Mouse (Mus musculus) embryonic facial prominence, embryonic 14.5 days (tissue): ENCODE results near the gene Gm21904. TPM values are rescaled to one million over a fixed set of nuclear protein-coding genes. Genes with fewer than 3 reads are reported as not detected.
"Not testable (repeated sequence)": the region's sequence is repeated elsewhere in the genome, so short reads cannot be mapped to it uniquely, and the experiment has no call there.

Experiments
- ATAC-seq: fragments of 200-750 bp; cut with Nextera tagmentation; 2 replicates; pipeline ENCODE4 v1.8.0; 2017; ENCODE audit warnings: low read depth, moderate number of reproducible peaks, moderate TSS enrichment
- DNase-seq: peaks from one replicate; pipeline ENCODE4 v3.0.0-alpha.2; 2015; ENCODE audit warnings: low spot score
- H3K27ac ChIP-seq: fragments of 300-500 bp; sonication (generic); replicated peaks from 2 replicates; pipeline ENCODE4 v1.5.1; 2014; ENCODE audit warnings: low read depth, mild to moderate bottlenecking, low read length, moderate library complexity
- H3K27me3 ChIP-seq: fragments of 300-500 bp; sonication (generic); replicated peaks from 2 replicates; pipeline ENCODE4 v1.6.1; 2014; ENCODE audit warnings: low read length; ENCODE audit not compliant: control insufficient read depth, insufficient read depth
- H3K36me3 ChIP-seq: fragments of 300-500 bp; sonication (generic); 2 replicates; pipeline ENCODE4 v1.6.1; 2014; ENCODE audit warnings: low read length, mixed read lengths; ENCODE audit not compliant: control insufficient read depth, insufficient read depth
- H3K4me1 ChIP-seq: fragments of 300-500 bp; sonication (generic); 2 replicates; pipeline ENCODE4 v1.6.1; 2014; ENCODE audit warnings: antibody characterized with exemption, low read length; ENCODE audit not compliant: control insufficient read depth, insufficient read depth
- H3K4me2 ChIP-seq: fragments of 300-500 bp; sonication (generic); 2 replicates; pipeline ENCODE4 v1.6.1; 2014; ENCODE audit warnings: low read depth, mild to moderate bottlenecking, low read length, moderate library complexity, mixed read lengths
- H3K4me3 ChIP-seq: fragments of 300-500 bp; sonication (generic); 2 replicates; pipeline ENCODE4 v1.5.1; 2014; ENCODE audit warnings: low read depth, mild to moderate bottlenecking, low read length
- H3K9ac ChIP-seq: fragments of 300-500 bp; sonication (generic); 2 replicates; pipeline ENCODE4 v1.6.1; 2014; ENCODE audit warnings: low read depth, mild to moderate bottlenecking, low read length, moderate library complexity, mixed read lengths
- H3K9me3 ChIP-seq: fragments of 300-500 bp; sonication (generic); 2 replicates; pipeline ENCODE4 v1.6.1; 2016; ENCODE audit warnings: low read length; ENCODE audit not compliant: control insufficient read depth
- WGBS: fragments of 180-500 bp; shearing (Covaris S2); extraction: QIAGEN DNeasy Blood & Tissue Kit; methylation state at CpG from one replicate; pipeline ENCODE4 v1.1.7; 2014; 5-methylcytosine and 5-hydroxymethylcytosine counted together
- polyA plus RNA-seq: library from polyadenylated mRNA; unstranded; fragments of >200 nt; fragmentation: Nextera tagmentation; extraction: Ambion mirVana; gene quantifications from 2 replicates; pipeline ENCODE4 v1.2.1, GENCODE M21; 2014

Gm21904 gene
- not detected in 2 replicates for polyA plus RNA-seq

- WGBS = no CpG with 5 or more reads among the region's 3 CpGs
- not testable (repeated sequence) for H3K27ac ChIP-seq, H3K4me1 ChIP-seq, H3K36me3 ChIP-seq, H3K9me3 ChIP-seq, ATAC-seq, DNase-seq, H3K9ac ChIP-seq, H3K4me3 ChIP-seq, H3K27me3 ChIP-seq, H3K4me2 ChIP-seq
Observed at GRCm38 (mm10) chrY:17846166-17846565, at the start of gene Gm21904. Gene Gm21904 (minus strand): TSS chrY:17846266.

GRCm38 (mm10) chrY:17874441-17874840, 28.4 kb upstream of the Gm21904 start, which contains the start of the genes Gm20772 and Gm20831:
Gene Gm20772 (plus strand): TSS chrY:17874741.
Gene Gm20831 (plus strand): TSS chrY:17874741.
- not testable (repeated sequence) for H3K4me1 ChIP-seq, ATAC-seq, H3K4me3 ChIP-seq, H3K27me3 ChIP-seq, H3K9ac ChIP-seq, DNase-seq, H3K27ac ChIP-seq, H3K4me2 ChIP-seq, H3K36me3 ChIP-seq, H3K9me3 ChIP-seq

Other genes starting within 250 kb of the Gm21904 start
- not detected in 2 replicates for gene Gm20772, start 28.5 kb upstream of the Gm21904 start, polyA plus RNA-seq
- gene Gm20831, start 28.5 kb upstream of the Gm21904 start, polyA plus RNA-seq = not detected in 2 replicates
- not detected in 2 replicates for gene Srsy, start 91.1 kb upstream of the Gm21904 start, polyA plus RNA-seq
- not detected in 2 replicates for gene Gm21764, start 215.5 kb upstream of the Gm21904 start, polyA plus RNA-seq
- not detected in 2 replicates for gene Ssty1, start 242.8 kb upstream of the Gm21904 start, polyA plus RNA-seq